Mouse (Mus musculus): Measurements from ENCODE around the gene Ifne. TPM values are rescaled to one million over a fixed set of nuclear protein-coding genes. Genes with fewer than 3 reads are reported as not detected.

The Ifne gene
- polyA plus RNA-seq, 1 experiment from 2014 or later = not detected

DNA sequence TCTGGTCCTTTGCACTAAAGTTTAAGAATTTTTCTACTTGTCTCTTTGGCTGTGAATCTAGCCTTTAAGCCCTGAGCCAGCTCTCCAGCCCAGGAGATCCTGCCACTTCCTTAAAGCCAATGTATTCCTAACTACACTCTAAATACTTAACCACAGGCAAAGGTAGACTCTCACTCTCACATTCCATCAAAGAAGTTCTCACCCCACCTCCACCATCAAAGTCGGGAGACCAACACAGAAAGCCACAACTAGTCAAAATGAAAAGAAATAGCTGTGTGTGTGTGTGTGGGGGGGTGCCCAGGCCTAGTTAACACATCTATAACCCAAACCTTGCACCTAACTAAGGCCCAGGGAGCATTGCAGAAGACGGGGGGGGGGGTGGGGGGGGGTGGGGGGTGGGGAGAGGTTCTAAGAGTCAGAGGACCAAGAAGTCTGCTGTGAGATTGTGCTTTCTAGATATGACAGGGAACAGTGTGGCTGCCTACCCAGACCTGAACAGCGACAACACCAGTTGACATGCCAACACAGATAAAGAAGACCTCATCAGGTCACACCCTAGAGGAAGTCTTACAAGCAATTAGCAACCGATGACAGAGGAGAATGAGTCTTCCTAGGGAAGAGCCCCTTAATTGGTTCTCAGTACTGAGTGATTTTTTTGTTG, 4.4 kb downstream of the Ifne start:
- H3K4me2 ChIP-seq = peak overlapping the region; percentile 27; the same call in 1 of the 2 replicates
- H3K27me3 ChIP-seq (replicated peaks; ENCODE audit: control insufficient read depth, insufficient read depth, low read length) = no peaks in the 10 kb centered on the region
- no peak overlapping the region for H3K4me3 ChIP-seq (ENCODE audit: low read depth, low read length)
- no peak overlapping the region for H3K9ac ChIP-seq (ENCODE audit: low read depth, low read length)
- H3K36me3 ChIP-seq (ENCODE audit: control insufficient read depth, insufficient read depth, low read length) = no peaks in the 10 kb centered on the region
- DNase-seq (ENCODE audit: low spot score) (no peak), ATAC-seq (replicated peaks; ENCODE audit: low FRiP score) (peak; percentile 90)
- WGBS = 31% methylated on average over 4 of the region's 4 CpGs
- peaks cover 17% of the 10 kb centered on the region for H3K4me1 ChIP-seq (replicated peaks; ENCODE audit: control insufficient read depth, insufficient read depth, low read length)
- H3K27ac ChIP-seq (ENCODE audit: low read depth, low read length) = no peak overlapping the region
- no peaks in the 10 kb centered on the region for H3K9me3 ChIP-seq (ENCODE audit: control insufficient read depth, low read length)

DNA sequence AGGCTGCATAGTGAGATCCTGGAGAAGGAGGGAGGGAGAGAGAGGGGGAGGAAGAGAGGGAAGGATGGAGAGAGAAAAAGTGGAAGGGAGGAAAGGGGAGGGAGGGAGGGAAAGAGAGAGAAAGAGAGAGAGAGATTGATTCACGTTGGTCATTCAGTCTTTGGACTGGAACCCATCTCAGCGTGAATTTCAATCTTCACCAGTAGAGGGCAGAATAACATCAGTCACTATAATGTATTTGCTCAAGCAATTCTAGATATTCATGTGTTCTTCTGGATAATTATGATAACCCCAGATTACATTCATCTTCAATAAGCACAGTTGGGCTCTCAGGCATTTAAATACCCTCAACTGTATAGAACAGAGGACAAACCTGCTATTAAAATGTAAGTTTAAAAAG, 7.3 kb downstream of the Ifne start:
- Histone ChIP-seq H3K4me1 (replicated peaks; ENCODE audit: control insufficient read depth, insufficient read depth, low read length) (peaks cover 10% of the 10 kb centered on the region), H3K4me2 (no peak overlapping the region), H3K9me3 (ENCODE audit: control insufficient read depth, low read length) (no peaks in the 10 kb centered on the region), H3K36me3 (ENCODE audit: control insufficient read depth, insufficient read depth, low read length) (no peaks in the 10 kb centered on the region), H3K4me3 (ENCODE audit: low read depth, low read length) (no peak overlapping the region), H3K9ac (ENCODE audit: low read depth, low read length) (no peak overlapping the region), H3K27me3 (replicated peaks; ENCODE audit: control insufficient read depth, insufficient read depth, low read length) (no peaks in the 10 kb centered on the region), H3K27ac (ENCODE audit: low read depth, low read length) (no peak overlapping the region)
- ATAC-seq (replicated peaks; ENCODE audit: low FRiP score) = no peak
- WGBS = 1% methylated on average over 2 of the region's 2 CpGs
- no peak for DNase-seq (ENCODE audit: low spot score)

DNA sequence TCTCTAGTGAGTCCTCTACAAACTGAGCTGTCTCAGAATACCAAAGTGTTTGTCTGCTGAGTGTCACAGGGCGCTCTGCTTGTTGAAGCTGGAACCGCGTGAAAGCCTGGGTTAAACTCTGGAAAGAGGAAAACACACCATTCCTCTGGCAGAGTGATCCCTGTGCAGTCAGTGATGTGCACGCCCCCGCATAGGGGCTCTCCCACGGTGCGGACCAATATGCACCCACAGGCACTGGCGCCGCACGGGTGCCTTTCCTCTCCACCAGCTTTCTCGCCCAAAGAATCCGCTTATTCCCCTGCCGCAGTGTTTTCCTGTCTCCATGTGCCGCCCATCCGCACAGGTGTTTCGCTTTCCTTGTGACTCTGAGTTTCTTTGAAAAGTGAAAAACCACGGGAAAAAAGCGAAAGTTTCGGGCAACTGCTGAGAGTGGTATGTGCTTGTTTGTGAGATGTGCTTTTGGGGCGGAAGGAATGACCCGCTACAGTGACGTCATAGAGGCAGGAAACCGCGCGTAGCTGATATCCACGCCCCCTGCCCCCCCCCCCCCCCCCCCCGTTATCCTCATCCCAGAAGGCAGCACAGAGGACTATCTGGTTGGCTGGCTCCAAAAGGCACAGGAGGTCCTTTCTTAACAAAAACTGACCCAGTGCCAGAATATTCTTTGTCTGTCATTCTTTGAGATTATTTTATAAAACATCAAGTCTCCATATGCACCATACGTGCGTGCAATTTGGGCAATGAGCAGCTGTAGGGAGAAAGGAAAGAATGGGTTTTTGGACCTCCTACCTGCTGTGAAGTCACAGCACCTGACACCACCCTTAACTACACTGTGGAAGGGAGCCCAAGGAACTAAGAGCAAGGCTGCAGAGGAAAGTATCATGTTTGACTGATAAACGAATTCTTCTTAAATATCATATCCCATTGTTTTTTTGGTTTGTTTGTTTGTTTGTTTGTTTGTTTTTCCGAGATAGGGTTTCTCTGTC, 11.8 kb downstream of the Ifne start:
- H3K27me3 ChIP-seq (replicated peaks; ENCODE audit: control insufficient read depth, insufficient read depth, low read length) = no peaks in the 10 kb centered on the region
- H3K9me3 ChIP-seq (ENCODE audit: control insufficient read depth, low read length) = no peaks in the 10 kb centered on the region
- peak overlapping the region; percentile 68 for H3K4me3 ChIP-seq (ENCODE audit: low read depth, low read length)
- WGBS = 8% methylated on average over 31 of the region's 31 CpGs
- peak; percentile 65 for DNase-seq (ENCODE audit: low spot score)
- H3K27ac ChIP-seq (ENCODE audit: low read depth, low read length) = peak overlapping the region; percentile 55; the same call in 1 of the 2 replicates
- peak overlapping the region; percentile 94 for H3K4me2 ChIP-seq
- ATAC-seq (replicated peaks; ENCODE audit: low FRiP score) = peak; percentile 77
- H3K36me3 ChIP-seq (ENCODE audit: control insufficient read depth, insufficient read depth, low read length) = no peaks in the 10 kb centered on the region
- H3K4me1 ChIP-seq (replicated peaks; ENCODE audit: control insufficient read depth, insufficient read depth, low read length) = no peaks in the 10 kb centered on the region
- H3K9ac ChIP-seq (ENCODE audit: low read depth, low read length) = peak overlapping the region; percentile 68

DNA sequence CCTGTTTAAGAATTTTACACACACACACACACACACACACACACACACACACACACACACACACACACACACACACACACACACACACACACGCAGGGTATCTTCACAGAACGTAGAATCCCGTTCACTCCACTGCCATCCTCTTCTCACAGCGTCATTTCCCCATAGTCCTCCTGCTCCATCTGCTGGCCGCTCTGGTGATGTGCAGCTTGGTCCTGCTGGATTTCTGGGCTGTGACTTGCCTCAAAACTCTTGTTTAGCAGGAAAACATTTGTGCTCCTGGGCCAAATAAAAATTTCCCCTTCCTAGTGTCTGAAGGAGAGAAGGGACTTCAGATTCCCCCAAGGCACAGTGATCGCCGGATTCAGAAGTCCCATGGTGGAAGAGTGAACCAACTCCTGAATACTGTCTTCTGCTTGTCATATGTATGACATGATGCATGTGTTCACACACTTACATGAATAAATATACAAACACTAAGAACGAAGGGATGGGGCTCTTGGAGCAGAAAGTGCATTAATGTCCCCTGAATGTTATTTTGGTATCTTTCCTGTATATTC, 12.6 kb downstream of the Ifne start:
- H3K4me3 ChIP-seq (ENCODE audit: low read depth, low read length) = peak overlapping the region; percentile 68
- H3K9ac ChIP-seq (ENCODE audit: low read depth, low read length) = peak overlapping the region; percentile 68
- no peaks in the 10 kb centered on the region for H3K36me3 ChIP-seq (ENCODE audit: control insufficient read depth, insufficient read depth, low read length)
- no peaks in the 10 kb centered on the region for H3K4me1 ChIP-seq (replicated peaks; ENCODE audit: control insufficient read depth, insufficient read depth, low read length)
- no peaks in the 10 kb centered on the region for H3K27me3 ChIP-seq (replicated peaks; ENCODE audit: control insufficient read depth, insufficient read depth, low read length)
- peak; percentile 61 for ATAC-seq (replicated peaks; ENCODE audit: low FRiP score)
- no peaks in the 10 kb centered on the region for H3K9me3 ChIP-seq (ENCODE audit: control insufficient read depth, low read length)
- peak; percentile 79 for DNase-seq (ENCODE audit: low spot score)
- peak overlapping the region; percentile 94 for H3K4me2 ChIP-seq
- H3K27ac ChIP-seq (ENCODE audit: low read depth, low read length) = peak overlapping the region; percentile 55; the same call in 1 of the 2 replicates
- WGBS = 2% methylated on average over 8 of the region's 8 CpGs

DNA sequence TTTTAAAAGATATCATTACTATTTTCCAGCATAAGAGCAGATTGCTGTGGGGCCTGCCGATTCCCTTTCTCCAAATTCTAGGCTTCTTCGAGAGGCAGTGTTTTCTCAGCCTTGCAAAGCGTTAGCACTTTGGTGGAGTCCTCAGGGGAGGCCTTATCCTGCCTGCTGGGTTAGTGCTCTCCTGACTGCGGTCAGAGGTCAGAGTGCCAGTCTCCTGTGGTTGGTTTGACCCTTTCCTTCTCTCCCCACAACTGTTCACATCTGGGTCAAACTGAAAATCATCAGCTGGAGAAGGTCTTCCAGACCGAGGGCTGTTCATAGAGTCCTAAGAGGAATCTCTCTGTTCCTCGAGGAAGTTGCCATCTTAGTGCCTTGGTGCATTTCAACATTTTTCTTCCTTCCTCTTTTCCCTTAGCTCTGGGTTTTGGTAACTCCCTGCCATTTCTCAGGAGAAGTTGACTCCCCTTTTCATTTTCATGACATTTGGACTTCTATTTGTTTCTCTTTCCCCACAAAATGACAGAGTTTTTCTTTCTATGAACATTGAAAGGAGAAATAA, 14.9 kb downstream of the Ifne start:
- WGBS = 20% methylated on average over 6 of the region's 6 CpGs
- no peak for DNase-seq (ENCODE audit: low spot score)
- Histone ChIP-seq H3K27ac (ENCODE audit: low read depth, low read length) (no peak overlapping the region), H3K4me3 (ENCODE audit: low read depth, low read length) (no peak overlapping the region), H3K4me2 (peak overlapping the region; percentile 36), H3K9ac (ENCODE audit: low read depth, low read length) (no peak overlapping the region), H3K4me1 (replicated peaks; ENCODE audit: control insufficient read depth, insufficient read depth, low read length) (no peaks in the 10 kb centered on the region), H3K27me3 (replicated peaks; ENCODE audit: control insufficient read depth, insufficient read depth, low read length) (no peaks in the 10 kb centered on the region), H3K9me3 (ENCODE audit: control insufficient read depth, low read length) (no peaks in the 10 kb centered on the region), H3K36me3 (ENCODE audit: control insufficient read depth, insufficient read depth, low read length) (no peaks in the 10 kb centered on the region)
- ATAC-seq (replicated peaks; ENCODE audit: low FRiP score) = no peak

DNA sequence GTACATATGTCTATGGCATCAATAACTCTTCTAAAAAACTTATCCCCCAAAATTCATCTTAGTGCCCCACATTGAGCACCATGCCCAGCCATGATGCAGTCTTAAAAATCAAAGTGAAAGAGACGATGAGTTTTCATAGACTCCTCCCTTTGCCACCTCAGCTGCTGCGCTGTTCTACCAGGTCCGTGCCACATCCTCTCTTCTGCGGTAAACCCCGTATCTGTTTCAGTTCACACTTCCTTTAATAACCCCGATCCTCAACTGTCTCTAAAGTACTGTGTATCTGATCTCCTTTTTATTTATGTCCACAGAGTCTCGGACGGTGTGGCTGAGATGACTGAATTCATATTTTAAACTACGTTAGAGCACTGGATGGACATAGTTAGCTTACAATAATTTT, 15.4 kb downstream of the Ifne start:
- Histone ChIP-seq H3K36me3 (ENCODE audit: control insufficient read depth, insufficient read depth, low read length) (no peaks in the 10 kb centered on the region), H3K9ac (ENCODE audit: low read depth, low read length) (no peak overlapping the region), H3K4me3 (ENCODE audit: low read depth, low read length) (no peak overlapping the region), H3K9me3 (ENCODE audit: control insufficient read depth, low read length) (no peaks in the 10 kb centered on the region), H3K4me2 (peak overlapping the region; percentile 36), H3K27me3 (replicated peaks; ENCODE audit: control insufficient read depth, insufficient read depth, low read length) (no peaks in the 10 kb centered on the region), H3K4me1 (replicated peaks; ENCODE audit: control insufficient read depth, insufficient read depth, low read length) (no peaks in the 10 kb centered on the region), H3K27ac (ENCODE audit: low read depth, low read length) (no peak overlapping the region)
- 30% methylated on average over 9 of the region's 9 CpGs for WGBS
- no peak for DNase-seq (ENCODE audit: low spot score)
- ATAC-seq (replicated peaks; ENCODE audit: low FRiP score) = no peak

DNA sequence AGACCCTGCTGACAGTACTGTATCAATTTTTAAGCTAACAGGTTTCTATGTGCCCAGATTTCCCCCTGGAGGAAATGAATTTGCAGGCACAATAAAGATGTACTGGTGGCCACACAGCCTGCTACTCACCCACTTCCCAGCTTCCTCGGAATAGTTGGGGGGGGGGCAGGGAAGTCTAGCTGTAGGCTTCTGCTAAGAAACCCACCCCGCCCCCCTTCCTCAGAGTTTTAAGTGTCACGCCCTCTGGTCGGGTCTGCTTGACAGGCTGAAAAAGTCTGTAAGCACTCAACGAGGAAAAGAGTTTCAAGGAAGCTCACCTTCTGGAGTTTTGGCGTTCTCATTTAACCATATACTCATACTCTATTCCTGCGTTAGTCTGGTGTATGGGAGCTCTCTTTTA, 16.7 kb downstream of the Ifne start:
- Histone ChIP-seq H3K9me3 (ENCODE audit: control insufficient read depth, low read length) (no peaks in the 10 kb centered on the region), H3K27me3 (replicated peaks; ENCODE audit: control insufficient read depth, insufficient read depth, low read length) (no peaks in the 10 kb centered on the region), H3K4me1 (replicated peaks; ENCODE audit: control insufficient read depth, insufficient read depth, low read length) (no peaks in the 10 kb centered on the region), H3K4me3 (ENCODE audit: low read depth, low read length) (no peak overlapping the region), H3K4me2 (no peak overlapping the region), H3K36me3 (ENCODE audit: control insufficient read depth, insufficient read depth, low read length) (no peaks in the 10 kb centered on the region), H3K27ac (ENCODE audit: low read depth, low read length) (no peak overlapping the region), H3K9ac (ENCODE audit: low read depth, low read length) (no peak overlapping the region)
- 8% methylated on average over 7 of the region's 7 CpGs for WGBS
- no peak for ATAC-seq (replicated peaks; ENCODE audit: low FRiP score)
- DNase-seq (ENCODE audit: low spot score) = no peak

DNA sequence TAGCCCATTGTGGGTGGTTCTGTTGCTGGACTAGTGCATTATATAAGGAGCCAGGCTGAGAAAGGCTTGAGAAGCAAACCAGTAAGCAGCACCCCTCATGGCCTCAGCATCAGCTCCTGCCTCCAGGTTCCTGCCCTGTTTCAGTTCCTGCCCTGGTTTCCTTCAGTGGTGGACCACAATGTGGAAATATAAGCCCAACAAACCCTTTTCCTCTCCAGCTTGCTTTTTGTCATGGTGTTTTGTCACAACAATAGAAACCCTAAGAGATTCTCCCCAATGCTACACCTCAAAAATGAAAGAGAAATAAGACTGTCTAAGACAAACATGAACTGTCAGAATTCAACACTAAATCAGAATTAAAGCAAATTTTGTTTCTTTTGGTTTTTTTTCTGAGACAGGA, 20.8 kb downstream of the Ifne start:
- Histone ChIP-seq H3K4me1 (replicated peaks; ENCODE audit: control insufficient read depth, insufficient read depth, low read length) (no peaks in the 10 kb centered on the region), H3K36me3 (ENCODE audit: control insufficient read depth, insufficient read depth, low read length) (no peaks in the 10 kb centered on the region), H3K27ac (ENCODE audit: low read depth, low read length) (no peak overlapping the region), H3K9me3 (ENCODE audit: control insufficient read depth, low read length) (no peaks in the 10 kb centered on the region), H3K4me3 (ENCODE audit: low read depth, low read length) (no peak overlapping the region), H3K4me2 (no peak overlapping the region), H3K27me3 (replicated peaks; ENCODE audit: control insufficient read depth, insufficient read depth, low read length) (no peaks in the 10 kb centered on the region), H3K9ac (ENCODE audit: low read depth, low read length) (no peak overlapping the region)
- no peak for DNase-seq (ENCODE audit: low spot score)
- no peak for ATAC-seq (replicated peaks; ENCODE audit: low FRiP score)

All from liver, embryonic 11.5 days (tissue).